Mouse (Mus musculus) midbrain, postnatal 0 days (tissue): ENCODE results near the gene Apol6. TPM values are rescaled to one million over a fixed set of nuclear protein-coding genes. Genes with fewer than 3 reads are reported as not detected.

Experiments used
- ATAC-seq: fragments of 200-750 bp; cut with Nextera tagmentation; 2 replicates; pipeline ENCODE4 v1.8.0; 2017; ENCODE audit warnings: moderate number of reproducible peaks, mild to moderate bottlenecking, moderate TSS enrichment, moderate library complexity; ENCODE audit not compliant: low FRiP score
- DNase-seq: peaks from one replicate; pipeline ENCODE4 v3.0.0-alpha.2; 2015; ENCODE audit warnings: low spot score
- H3K27ac ChIP-seq: fragments of 300-500 bp; sonication (generic); 2 replicates; pipeline ENCODE4 v1.5.1; 2014; ENCODE audit warnings: low read depth, mild to moderate bottlenecking, low read length, mixed read lengths
- H3K27me3 ChIP-seq: fragments of 300-500 bp; sonication (generic); 2 replicates; pipeline ENCODE4 v1.6.1; 2014; ENCODE audit warnings: low read length, control low read depth, mixed read lengths; ENCODE audit not compliant: insufficient read depth
- H3K36me3 ChIP-seq: fragments of 300-500 bp; sonication (generic); 2 replicates; pipeline ENCODE4 v1.6.1; 2014; ENCODE audit warnings: low read length, control low read depth, mixed read lengths; ENCODE audit not compliant: insufficient read depth
- H3K4me1 ChIP-seq: fragments of 300-500 bp; sonication (generic); 2 replicates; pipeline ENCODE4 v1.6.1; 2014; ENCODE audit warnings: mild to moderate bottlenecking, control low read depth, antibody characterized with exemption, low read length, mixed read lengths; ENCODE audit not compliant: insufficient read depth
- H3K4me2 ChIP-seq: fragments of 300-500 bp; sonication (generic); 2 replicates; pipeline ENCODE4 v1.6.1; 2014; ENCODE audit warnings: low read depth, mild to moderate bottlenecking, low read length, mixed read lengths; ENCODE audit not compliant: poor library complexity, severe bottlenecking
- H3K4me3 ChIP-seq: fragments of 300-500 bp; sonication (generic); 2 replicates; pipeline ENCODE4 v1.5.1; 2014; ENCODE audit warnings: low read depth, mild to moderate bottlenecking, low read length, moderate library complexity
- H3K9ac ChIP-seq: fragments of 300-500 bp; sonication (generic); replicated peaks from 2 replicates; pipeline ENCODE4 v1.6.1; 2014; ENCODE audit warnings: mild to moderate bottlenecking, low read length, moderate library complexity, mixed read lengths; ENCODE audit not compliant: poor library complexity, severe bottlenecking
- H3K9me3 ChIP-seq: fragments of 300-500 bp; sonication (generic); 2 replicates; pipeline ENCODE4 v1.6.1; 2016; ENCODE audit warnings: low read length, control low read depth
- CTCF ChIP-seq: IDR thresholded peaks from 2 replicates; pipeline ENCODE4 v1.5.1; 2016; ENCODE audit warnings: antibody characterized with exemption, mild to moderate bottlenecking
- WGBS: fragments of 180-500 bp; shearing (Covaris S2); extraction: QIAGEN DNeasy Blood & Tissue Kit; methylation state at CpG from one replicate; pipeline ENCODE4 v1.1.7; 2014; 5-methylcytosine and 5-hydroxymethylcytosine counted together
- polyA plus RNA-seq: library from polyadenylated mRNA; unstranded; fragments of >200 nt; fragmentation: Nextera tagmentation; extraction: Ambion mirVana; gene quantifications from 2 replicates; pipeline ENCODE4 v1.2.1, GENCODE M21; 2015
- total RNA-seq: library from RNA; depleted of rRNA; stranded (reverse); fragments of >200 nt; gene quantifications from 2 replicates; pipeline ENCODE4 v1.2.3, GENCODE M21; 2014; rRNA removed

Gene Apol6
- total and polyA plus RNA-seq, 2 experiments from 2014 or later = 0.15 to 0.16 TPM

GRCm38 (mm10) chr15:77097358-77097757 is 52.8 kb downstream of the Apol6 start:
- Histone ChIP-seq H3K36me3 (peaks cover 37% of the 10 kb centered on the region), H3K4me3 (no peak overlapping the region), H3K9me3 (no peaks in the 10 kb centered on the region), H3K27ac (no peak overlapping the region), H3K4me2 (no peak overlapping the region), H3K9ac (no peak overlapping the region), H3K4me1 (no peaks in the 10 kb centered on the region), H3K27me3 (no peaks in the 10 kb centered on the region)
- TF ChIP-seq CTCF = no peak
- WGBS = 87% methylated on average over 6 of the region's 6 CpGs
- no peak for ATAC-seq
- no peak for DNase-seq

DNA sequence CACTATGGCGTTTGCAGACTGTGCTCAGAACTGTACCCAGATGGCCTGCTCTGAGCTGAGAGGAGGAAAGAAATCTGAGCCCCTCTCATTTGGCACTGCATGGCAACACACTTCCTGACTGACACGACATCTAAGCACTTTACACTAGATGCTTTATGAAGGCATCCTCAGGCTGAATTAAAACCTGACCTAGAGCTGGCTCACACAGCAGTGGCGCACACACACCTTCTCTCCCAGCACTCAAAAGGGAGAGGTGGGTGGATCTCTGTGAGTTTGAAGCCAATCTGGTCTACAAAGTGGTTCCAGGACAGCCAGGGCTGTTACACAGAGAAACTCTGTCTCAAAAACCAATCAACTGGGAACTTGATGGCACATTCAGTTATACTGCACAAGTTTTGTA is 55.2 kb downstream of the Apol6 start:
- Histone ChIP-seq H3K36me3 (peaks cover 32% of the 10 kb centered on the region), H3K4me3 (no peak overlapping the region), H3K27ac (no peak overlapping the region), H3K4me2 (no peak overlapping the region), H3K9ac (no peak overlapping the region), H3K27me3 (no peaks in the 10 kb centered on the region), H3K4me1 (no peaks in the 10 kb centered on the region), H3K9me3 (no peaks in the 10 kb centered on the region)
- TF ChIP-seq CTCF = no peak
- DNase-seq (no peak), ATAC-seq (no peak)
- WGBS = 79% methylated on average over 3 of the region's 3 CpGs

DNA sequence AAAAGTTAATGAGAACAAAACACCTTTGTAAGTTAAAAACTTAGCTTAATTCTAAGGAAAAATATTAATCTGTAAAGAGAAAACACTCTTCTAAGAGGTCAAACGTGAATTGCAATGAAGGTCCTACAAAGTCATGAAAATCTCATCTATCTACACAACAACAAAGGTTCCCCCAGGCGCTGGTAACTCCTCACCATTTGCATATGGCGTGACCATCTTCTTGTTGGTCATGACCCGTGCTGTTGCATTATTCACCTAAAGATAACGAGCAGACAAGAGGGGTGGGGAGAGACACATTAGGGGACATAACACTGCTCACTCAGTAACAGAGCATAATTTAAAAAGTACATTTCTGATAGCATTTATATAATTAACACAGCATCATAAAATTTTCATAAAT is 58.2 kb downstream of the Apol6 start:
- H3K4me3 ChIP-seq = no peak overlapping the region
- H3K27ac ChIP-seq = no peak overlapping the region
- H3K36me3 ChIP-seq = peaks cover 22% of the 10 kb centered on the region
- H3K9me3 ChIP-seq = no peaks in the 10 kb centered on the region
- H3K9ac ChIP-seq = no peak overlapping the region
- DNase-seq = no peak
- no peak overlapping the region for H3K4me2 ChIP-seq
- no peaks in the 10 kb centered on the region for H3K4me1 ChIP-seq
- ATAC-seq = no peak
- H3K27me3 ChIP-seq = no peaks in the 10 kb centered on the region
- whole genome bisulfite sequencing = 75% methylated on average over 5 of the region's 5 CpGs
- TF ChIP-seq CTCF = no peak

DNA sequence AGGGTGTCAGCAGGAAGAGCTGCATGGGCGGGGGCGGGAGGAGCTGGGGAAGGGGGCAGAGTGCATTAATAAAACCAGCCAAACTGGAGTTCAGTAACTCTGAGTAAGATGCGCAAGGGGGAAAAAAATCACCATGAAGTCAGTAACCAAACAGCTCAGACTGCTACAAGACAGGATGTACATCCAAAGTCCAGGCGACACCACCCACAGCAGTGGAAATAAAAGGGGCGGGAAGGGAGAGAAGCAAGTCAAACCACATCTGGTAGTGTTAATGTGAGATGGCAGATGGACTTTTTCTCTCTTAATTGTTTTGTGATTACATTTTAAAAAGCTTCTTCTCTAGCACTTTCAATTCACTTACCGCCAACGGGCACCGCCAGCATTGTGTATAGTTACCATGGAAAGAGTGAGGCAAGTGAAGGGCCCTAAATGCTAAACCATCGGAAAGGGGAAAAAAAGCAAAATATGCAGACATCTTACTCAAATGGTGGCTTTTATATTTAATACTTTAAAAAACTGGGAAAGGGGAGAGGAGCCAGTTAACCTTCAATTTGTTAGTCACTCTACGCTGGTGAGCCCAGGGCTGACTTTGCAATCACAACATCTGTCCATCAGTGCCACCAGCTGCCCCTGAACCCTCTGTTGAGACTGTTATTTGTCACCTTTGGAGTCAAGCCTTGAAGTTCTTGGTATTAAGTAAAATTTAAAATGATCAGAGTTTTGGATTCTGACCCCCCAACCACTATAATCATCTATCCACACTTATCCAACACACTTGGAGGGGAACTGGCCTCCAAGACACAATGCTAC is 60.0 kb downstream of the Apol6 start:
- no peak for TF ChIP-seq CTCF
- Histone ChIP-seq H3K4me3 (no peak overlapping the region), H3K9me3 (no peaks in the 10 kb centered on the region), H3K27me3 (no peaks in the 10 kb centered on the region), H3K4me1 (no peaks in the 10 kb centered on the region), H3K4me2 (no peak overlapping the region), H3K27ac (no peak overlapping the region), H3K36me3 (peaks cover 18% of the 10 kb centered on the region), H3K9ac (no peak overlapping the region)
- DNase-seq (no peak), ATAC-seq (no peak)
- WGBS = 71% methylated on average over 10 of the region's 10 CpGs

- WGBS = 92% methylated on average over 10 of the region's 10 CpGs
- peaks cover 19% of the 10 kb centered on the region for H3K36me3 ChIP-seq
Observed at GRCm38 (mm10) chr15:77105273-77105672, 60.7 kb downstream of the Apol6 start.

More at GRCm38 (mm10) chr15:77105273-77105672, 60.7 kb downstream of the Apol6 start:
- no peak overlapping the region for H3K9ac ChIP-seq
- H3K27ac ChIP-seq = no peak overlapping the region
- no peak for TF ChIP-seq CTCF
- no peak overlapping the region for H3K4me3 ChIP-seq
- H3K27me3 ChIP-seq = no peaks in the 10 kb centered on the region
- H3K4me2 ChIP-seq = no peak overlapping the region
- no peaks in the 10 kb centered on the region for H3K4me1 ChIP-seq
- no peak for ATAC-seq
- DNase-seq = no peak
- no peaks in the 10 kb centered on the region for H3K9me3 ChIP-seq

Other genes starting within 250 kb of the Apol6 start
- gene Zfp251, start 173.3 kb upstream of the Apol6 start, total RNA-seq = 60.6 and 61.7 TPM in 2 replicates
- 32.0 and 33.5 TPM in 2 replicates for gene Zfp251, start 173.3 kb upstream of the Apol6 start, polyA plus RNA-seq
- 9.0 and 10.0 TPM in 2 replicates for gene Zfp7, start 165.5 kb upstream of the Apol6 start, total RNA-seq
- gene Zfp7, start 165.5 kb upstream of the Apol6 start, polyA plus RNA-seq = 4.6 and 5.3 TPM in 2 replicates
- 0.38 TPM in 1 of 2 replicates, not detected in the other for gene Gm49527, start 165.4 kb upstream of the Apol6 start, total RNA-seq
- 4.0 TPM in 2 replicates for gene Gm49527, start 165.4 kb upstream of the Apol6 start, polyA plus RNA-seq
- gene Zfp647, start 119.3 kb upstream of the Apol6 start, total RNA-seq = 22.5 and 26.1 TPM in 2 replicates
- gene Zfp647, start 119.3 kb upstream of the Apol6 start, polyA plus RNA-seq = 14.3 and 15.9 TPM in 2 replicates
- 19.4 and 24.1 TPM in 2 replicates for gene 1110038F14Rik, start 96.2 kb upstream of the Apol6 start, total RNA-seq
- gene 1110038F14Rik, start 96.2 kb upstream of the Apol6 start, polyA plus RNA-seq = 41.2 and 42.0 TPM in 2 replicates
- gene Mb, start 5.9 kb downstream of the Apol6 start, total RNA-seq = 0.66 TPM in 1 of 2 replicates, not detected in the other
- 0.53 and 0.69 TPM in 2 replicates for gene Mb, start 5.9 kb downstream of the Apol6 start, polyA plus RNA-seq